Mouse (Mus musculus): Measurements from ENCODE around the gene Atp5j.
A peak's percentile ranks its signal among the peaks of the same experiment; 100 is the strongest.

DNA sequence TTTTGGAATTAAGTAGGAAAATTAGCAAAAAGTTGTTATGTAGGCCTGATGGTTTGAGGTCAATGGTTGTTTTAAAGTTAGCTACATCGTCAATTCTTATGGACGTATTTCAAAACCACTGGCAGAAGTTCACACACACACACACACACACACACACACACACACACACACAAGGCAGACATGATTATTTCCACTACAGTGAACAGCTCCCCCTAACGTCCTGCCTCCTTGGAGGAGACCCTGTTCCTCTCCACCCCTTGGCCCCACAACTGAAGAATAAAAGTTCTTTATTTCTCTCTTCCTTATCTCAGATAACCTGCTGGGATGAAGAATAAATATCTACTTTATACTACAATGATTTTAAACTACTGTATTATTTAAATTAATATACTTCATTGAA, 40.1 kb downstream of the Atp5j start:
- TF ChIP-seq CTCF (IDR thresholded peaks at IDR 0.05) (peak; percentile 33), POLR2A (IDR thresholded peaks at IDR 0.05; ENCODE audit: insufficient read depth, low read depth, low read length) (no peak), EP300 (IDR thresholded peaks at IDR 0.05; ENCODE audit: insufficient read depth, low read depth, low read length) (no peak)
